Mouse (Mus musculus) liver, embryonic 12.5 days (tissue): ENCODE measurements around the gene AY074887. TPM values are rescaled to one million over a fixed set of nuclear protein-coding genes. Genes with fewer than 3 reads are reported as not detected.
"Not testable (repeated sequence)": the region's sequence is repeated elsewhere in the genome, so short reads cannot be mapped to it uniquely, and the experiment has no call there.

Experiments used
- ATAC-seq: fragments of 200-750 bp; cut with Nextera tagmentation; 2 replicates; pipeline ENCODE4 v1.8.0; 2017; ENCODE audit warnings: moderate number of reproducible peaks, mild to moderate bottlenecking, moderate library complexity
- H3K27ac ChIP-seq: fragments of 300-500 bp; sonication (generic); 2 replicates; pipeline ENCODE4 v1.5.1; 2016; ENCODE audit warnings: mild to moderate bottlenecking
- H3K27me3 ChIP-seq: fragments of 300-500 bp; sonication (generic); replicated peaks from 2 replicates; pipeline ENCODE4 v1.6.1; 2016; ENCODE audit warnings: mild to moderate bottlenecking, moderate library complexity
- H3K36me3 ChIP-seq: fragments of 300-500 bp; sonication (generic); 2 replicates; pipeline ENCODE4 v1.6.1; 2016; ENCODE audit warnings: mild to moderate bottlenecking, moderate library complexity
- H3K4me1 ChIP-seq: fragments of 300-500 bp; sonication (generic); 2 replicates; pipeline ENCODE4 v1.6.1; 2016
- H3K4me2 ChIP-seq: fragments of 300-500 bp; sonication (generic); 2 replicates; pipeline ENCODE4 v1.6.1; 2016; ENCODE audit warnings: mild to moderate bottlenecking, moderate library complexity
- H3K4me3 ChIP-seq: fragments of 300-500 bp; sonication (generic); 2 replicates; pipeline ENCODE4 v1.5.1; 2016; ENCODE audit warnings: mild to moderate bottlenecking, moderate library complexity
- H3K9ac ChIP-seq: fragments of 300-500 bp; sonication (generic); 2 replicates; pipeline ENCODE4 v1.6.1; 2016; ENCODE audit warnings: mild to moderate bottlenecking, moderate library complexity
- H3K9me3 ChIP-seq: fragments of 300-500 bp; sonication (generic); replicated peaks from 2 replicates; pipeline ENCODE4 v1.6.1; 2016; ENCODE audit warnings: mild to moderate bottlenecking, moderate library complexity
- WGBS: fragments of 180-500 bp; shearing (Covaris S2); methylation state at CpG from one replicate; pipeline ENCODE4 v1.1.7; 2016; ENCODE audit not compliant: insufficient replicate concordance; 5-methylcytosine and 5-hydroxymethylcytosine counted together
- polyA plus RNA-seq: library from polyadenylated mRNA; unstranded; fragments of >200 nt; fragmentation: Nextera tagmentation; extraction: Ambion mirVana; gene quantifications from 2 replicates; pipeline ENCODE4 v1.2.1, GENCODE M21; 2016

The AY074887 gene
- polyA plus RNA-seq = 0.48 and 0.61 TPM in 2 replicates

GRCm38 (mm10) chr9:54950575-54951321 is at the start of gene AY074887, which contains the start of gene Psma4:
Gene AY074887, minus strand, starts transcription at chr9:54950998.
Gene Psma4, plus strand, starts transcription at chr9:54950790.
- peak within 1 kb of the TSS; percentile 91 for H3K9ac ChIP-seq
- peak; percentile 99 for ATAC-seq
- peaks cover 46% of the 10 kb centered on the region for H3K4me1 ChIP-seq
- no peaks in the 10 kb centered on the region for H3K9me3 ChIP-seq
- H3K4me3 ChIP-seq = peak within 1 kb of the TSS; percentile 94
- peak within 1 kb of the TSS; percentile 77 for H3K4me2 ChIP-seq
- peak within 1 kb of the TSS; percentile 87 for H3K27ac ChIP-seq
- peaks cover 37% of the 10 kb centered on the region for H3K36me3 ChIP-seq
- no peaks in the 10 kb centered on the region; the same call in 1 of the 2 replicates for H3K27me3 ChIP-seq
- under 1% methylated on average over 62 of the region's 65 CpGs for WGBS

- Histone ChIP-seq H3K4me2 (no peak overlapping the region), H3K9ac (no peak overlapping the region), H3K27ac (no peak overlapping the region), H3K27me3 (peaks cover 21% of the 10 kb centered on the region), H3K36me3 (no peaks in the 10 kb centered on the region), H3K4me1 (peaks cover 8% of the 10 kb centered on the region), H3K9me3 (no peaks in the 10 kb centered on the region), H3K4me3 (no peak overlapping the region)
- ATAC-seq = peak; percentile 66
- WGBS = 11% methylated on average over 3 of the region's 3 CpGs
Measured at GRCm38 (mm10) chr9:54995645-54996044, 44.8 kb upstream of the AY074887 start.

- 64% methylated on average over 3 of the region's 3 CpGs for WGBS
Measured at GRCm38 (mm10) chr9:54994381-54994780, 43.6 kb upstream of the AY074887 start.

GRCm38 (mm10) chr9:54990362-54990761 is 39.6 kb upstream of the AY074887 start:
- ATAC-seq = no peak
- no peak overlapping the region for H3K4me3 ChIP-seq
- WGBS = 52% methylated on average over 3 of the region's 3 CpGs
- no peaks in the 10 kb centered on the region for H3K36me3 ChIP-seq
- H3K4me2 ChIP-seq = no peak overlapping the region
- H3K9me3 ChIP-seq = no peaks in the 10 kb centered on the region
- H3K9ac ChIP-seq = no peak overlapping the region
- H3K4me1 ChIP-seq = peaks cover 2% of the 10 kb centered on the region
- no peak overlapping the region for H3K27ac ChIP-seq
- peaks cover 23% of the 10 kb centered on the region for H3K27me3 ChIP-seq

More at GRCm38 (mm10) chr9:54994381-54994780, 43.6 kb upstream of the AY074887 start:
- Histone ChIP-seq H3K27me3 (peaks cover 17% of the 10 kb centered on the region), H3K9ac (no peak overlapping the region), H3K4me2 (no peak overlapping the region), H3K36me3 (no peaks in the 10 kb centered on the region), H3K4me1 (peaks cover 8% of the 10 kb centered on the region), H3K27ac (no peak overlapping the region), H3K9me3 (no peaks in the 10 kb centered on the region), H3K4me3 (no peak overlapping the region)
- ATAC-seq = no peak

GRCm38 (mm10) chr9:54982401-54982800 is 31.6 kb upstream of the AY074887 start:
- Histone ChIP-seq H3K27ac (no peak overlapping the region), H3K9ac (no peak overlapping the region), H3K36me3 (no peaks in the 10 kb centered on the region), H3K27me3 (peaks cover 70% of the 10 kb centered on the region), H3K9me3 (no peaks in the 10 kb centered on the region), H3K4me1 (peaks cover 11% of the 10 kb centered on the region), H3K4me3 (peak overlapping the region; percentile 62; the same call in 1 of the 2 replicates), H3K4me2 (no peak overlapping the region)
- WGBS = 11% methylated on average over 7 of the region's 7 CpGs
- ATAC-seq = no peak

- under 1% methylated on average over 85 of the region's 85 CpGs for WGBS
- Histone ChIP-seq H3K4me3 (peak overlapping the region; percentile 62), H3K27ac (no peak overlapping the region), H3K4me2 (peak overlapping the region; percentile 81), H3K9ac (no peak overlapping the region), H3K4me1 (peaks cover 11% of the 10 kb centered on the region), H3K36me3 (no peaks in the 10 kb centered on the region), H3K27me3 (peaks cover 70% of the 10 kb centered on the region), H3K9me3 (no peaks in the 10 kb centered on the region)
- peak; percentile 70 for ATAC-seq
Measured at GRCm38 (mm10) chr9:54981291-54982191, 30.7 kb upstream of the AY074887 start.

- H3K4me1 ChIP-seq = peaks cover 11% of the 10 kb centered on the region
- no peak within 1 kb of the TSS for H3K27ac ChIP-seq
- H3K4me2 ChIP-seq = peak within 1 kb of the TSS; percentile 81
- H3K36me3 ChIP-seq = no peaks in the 10 kb centered on the region
- WGBS = 59% methylated on average over 8 of the region's 8 CpGs
- no peak within 1 kb of the TSS for H3K9ac ChIP-seq
- H3K4me3 ChIP-seq = peak within 1 kb of the TSS; percentile 62
- no peaks in the 10 kb centered on the region for H3K9me3 ChIP-seq
- ATAC-seq = no peak
- peaks cover 66% of the 10 kb centered on the region for H3K27me3 ChIP-seq
Measured at GRCm38 (mm10) chr9:54980674-54981073, 29.9 kb upstream of the AY074887 start, which contains the start of gene Chrna5. Gene Chrna5, plus strand, starts transcription at chr9:54980880.

GRCm38 (mm10) chr9:54969972-54970637 is 19.3 kb upstream of the AY074887 start:
- H3K9ac ChIP-seq = no peak overlapping the region
- 36% methylated on average over 8 of the region's 8 CpGs for WGBS
- no peaks in the 10 kb centered on the region for H3K4me1 ChIP-seq
- no peaks in the 10 kb centered on the region for H3K36me3 ChIP-seq
- no peak overlapping the region for H3K4me2 ChIP-seq
- no peak overlapping the region for H3K4me3 ChIP-seq
- no peak for ATAC-seq
- no peak overlapping the region for H3K27ac ChIP-seq
- peaks cover 4% of the 10 kb centered on the region; the same call in 1 of the 2 replicates for H3K27me3 ChIP-seq
- no peaks in the 10 kb centered on the region for H3K9me3 ChIP-seq

GRCm38 (mm10) chr9:54963669-54964068 is 12.9 kb upstream of the AY074887 start:
- Histone ChIP-seq H3K27me3 (no peaks in the 10 kb centered on the region), H3K27ac (no peak overlapping the region), H3K36me3 (peaks cover 13% of the 10 kb centered on the region), H3K4me1 (no peaks in the 10 kb centered on the region), H3K9ac (no peak overlapping the region), H3K4me3 (no peak overlapping the region), H3K9me3 (no peaks in the 10 kb centered on the region), H3K4me2 (no peak overlapping the region)
- no peak for ATAC-seq

GRCm38 (mm10) chr9:54961059-54961458 is 10.3 kb upstream of the AY074887 start:
- H3K4me3 ChIP-seq = no peak overlapping the region
- 87% methylated on average over 4 of the region's 4 CpGs for WGBS
- peaks cover 38% of the 10 kb centered on the region for H3K36me3 ChIP-seq
- ATAC-seq = no peak
- no peak overlapping the region for H3K27ac ChIP-seq
- H3K27me3 ChIP-seq = no peaks in the 10 kb centered on the region
- H3K4me2 ChIP-seq = no peak overlapping the region
- no peaks in the 10 kb centered on the region for H3K4me1 ChIP-seq
- no peak overlapping the region for H3K9ac ChIP-seq
- H3K9me3 ChIP-seq = no peaks in the 10 kb centered on the region

- Histone ChIP-seq H3K4me3 (peak overlapping the region; percentile 94), H3K4me1 (peaks cover 40% of the 10 kb centered on the region), H3K36me3 (peaks cover 31% of the 10 kb centered on the region), H3K27ac (peak overlapping the region; percentile 51; the same call in 1 of the 2 replicates), H3K4me2 (peak overlapping the region; percentile 77), H3K9ac (peak overlapping the region; percentile 91)
- H3K27me3 ChIP-seq, ATAC-seq, H3K9me3 ChIP-seq: not testable (repeated sequence)
- WGBS = 19% methylated on average over 8 of the region's 8 CpGs
Measured at GRCm38 (mm10) chr9:54950162-54950561, 636 bp downstream of the AY074887 start.
